Mouse (Mus musculus) C2C12 (cell line): ENCODE data around the gene Kmt2e. TPM values are rescaled to one million over a fixed set of nuclear protein-coding genes. Genes with fewer than 3 reads are reported as not detected.
"Not testable (repeated sequence)": the region's sequence is repeated elsewhere in the genome, so short reads cannot be mapped to it uniquely, and the experiment has no call there.

Source experiments
- H3K27me3 ChIP-seq: one replicate; pipeline ENCODE4 v1.6.1; 2011; ENCODE audit not compliant: control insufficient read depth, insufficient read depth, insufficient read length
- H3K36me3 ChIP-seq: one replicate; pipeline ENCODE4 v1.6.1; 2011; ENCODE audit not compliant: control insufficient read depth, insufficient read depth
- H3K4me3 ChIP-seq: one replicate; pipeline ENCODE4 v1.5.1; 2011; ENCODE audit warnings: mild to moderate bottlenecking, control low read depth; ENCODE audit not compliant: poor library complexity, insufficient read depth, severe bottlenecking
- H3K79me2 ChIP-seq: one replicate; pipeline ENCODE4 v1.6.1; 2011; ENCODE audit not compliant: control insufficient read depth, insufficient read depth
- H3K79me3 ChIP-seq: one replicate; pipeline ENCODE4 v1.6.1; 2011; ENCODE audit warnings: low read depth, control low read depth
- H3ac ChIP-seq: one replicate; pipeline ENCODE3; 2011; ENCODE audit warnings: low read depth; ENCODE audit not compliant: control insufficient read depth, insufficient read length
- CEBPB ChIP-seq: IDR thresholded peaks from one replicate; pipeline ENCODE4 v1.6.1; 2011; ENCODE audit warnings: low read depth, mild to moderate bottlenecking, control low read depth, moderate library complexity
- CTCF ChIP-seq: IDR thresholded peaks from one replicate; pipeline ENCODE4 v1.5.1; 2011; ENCODE audit not compliant: control insufficient read depth, insufficient read depth, insufficient read length
- FOSL1 ChIP-seq: IDR thresholded peaks from one replicate; pipeline ENCODE4 v1.8.0; 2011; ENCODE audit warnings: mild to moderate bottlenecking, low read length; ENCODE audit not compliant: poor library complexity, insufficient read depth, severe bottlenecking
- MAX ChIP-seq: IDR thresholded peaks from one replicate; pipeline ENCODE4 v1.6.1; 2011; ENCODE audit warnings: mild to moderate bottlenecking, control low read depth
- MYOD1 ChIP-seq: IDR thresholded peaks from one replicate; pipeline ENCODE4 v1.6.1; 2011; ENCODE audit warnings: low read depth; ENCODE audit not compliant: control insufficient read depth, insufficient read length
- MYOG ChIP-seq: IDR thresholded peaks from one replicate; pipeline ENCODE4 v1.6.1; 2011; ENCODE audit not compliant: control insufficient read depth, insufficient read length; ENCODE audit errors: extremely low read depth
- USF1 ChIP-seq: IDR thresholded peaks from one replicate; pipeline ENCODE4 v1.6.1; 2011; ENCODE audit warnings: low read depth, mild to moderate bottlenecking, control low read depth, moderate library complexity
- polyA plus RNA-seq: library from polyadenylated mRNA; unstranded; fragments of >200 nt; fragmentation: generic; extraction: Trizol; gene quantifications from one replicate; pipeline ENCODE4 v1.2.1, GENCODE M21; 2012; ENCODE audit warnings: missing spikeins

The Kmt2e gene
- polyA plus RNA-seq, 1 experiment = 8.0 TPM

DNA sequence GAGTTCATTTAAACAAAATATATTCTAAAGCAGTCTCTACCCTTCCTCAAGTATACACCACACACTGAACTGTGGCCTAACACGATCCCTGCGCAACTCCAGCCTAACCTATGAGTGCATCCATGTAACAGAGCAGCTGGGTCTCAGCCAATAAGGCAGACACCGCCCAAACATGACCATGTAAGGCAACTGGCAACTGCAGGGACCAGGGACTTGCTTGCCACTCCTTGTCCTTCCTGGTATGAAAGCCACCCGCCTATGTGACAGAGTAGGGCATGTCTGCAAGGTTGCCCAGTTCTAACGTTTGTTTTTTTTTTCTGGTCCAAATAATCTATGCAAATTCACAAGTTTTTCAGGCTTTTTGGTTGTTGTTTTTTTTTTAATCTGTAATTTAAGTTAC, 117.4 kb downstream of the Kmt2e start:
- Histone ChIP-seq H3K27me3 (no peaks in the 10 kb centered on the region), H3K36me3 (peaks cover 1% of the 10 kb centered on the region), H3K79me2 (no peaks in the 10 kb centered on the region), H3K4me3 (no peak overlapping the region), H3ac (no peak overlapping the region), H3K79me3 (no peaks in the 10 kb centered on the region)
- no peak for TF ChIP-seq MAX
- TF ChIP-seq CTCF = no peak
- no peak for TF ChIP-seq MYOD1
- TF ChIP-seq MYOG = no peak
- TF ChIP-seq USF1 = no peak
- TF ChIP-seq CEBPB = no peak
- TF ChIP-seq FOSL1 = no peak

GRCm38 (mm10) chr5:23553338-23553737, 119.1 kb downstream of the Kmt2e start:
- not testable (repeated sequence) for H3K79me3 ChIP-seq, H3K36me3 ChIP-seq, H3K4me3 ChIP-seq, H3K27me3 ChIP-seq, H3K79me2 ChIP-seq, H3ac ChIP-seq
